Mouse (Mus musculus) heart, adult 8-10 months (tissue): ENCODE results near the gene Atp5d. TPM values are rescaled to one million over a fixed set of nuclear protein-coding genes. Genes with fewer than 3 reads are reported as not detected.

Experiments used
- DNase-seq: peaks from one replicate; pipeline ENCODE4 v3.0.0; 2022; ENCODE audit warnings: low spot score
- total RNA-seq, 4 experiments: library from RNA; stranded (reverse); gene quantifications; 2 replicates each; pipeline ENCODE4 v1.2.4; 2022

The Atp5d gene
- total RNA-seq, 4 experiments from 2014 or later: 1,050 to 1,135 (median 1,101) TPM

- DNase-seq: no peak
Observed at GRCm38 (mm10) chr10:80179068-80180051, 40.9 kb downstream of the Atp5d start, which contains the start of gene Efna2. Gene Efna2, plus strand, starts transcription at chr10:80179482.

DNA sequence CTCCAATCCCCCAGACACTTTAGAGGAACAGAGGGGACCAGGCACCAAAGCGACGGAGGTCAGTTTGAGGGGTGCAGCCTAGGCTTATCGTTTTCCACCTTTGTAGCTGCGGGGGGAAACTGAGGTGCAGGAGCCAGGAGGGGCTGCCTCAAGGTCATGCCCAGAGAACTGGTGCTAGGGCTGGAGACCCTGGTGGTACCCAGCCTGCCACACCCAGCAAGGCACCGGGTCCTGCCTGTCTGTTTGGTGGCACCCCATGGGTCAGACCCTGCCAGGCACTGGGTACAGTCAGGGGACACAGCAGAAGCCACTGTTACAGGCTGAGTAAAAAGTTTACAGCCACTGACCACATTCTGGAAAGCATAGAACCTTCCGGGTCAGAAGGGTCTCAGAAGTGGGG, 41.9 kb downstream of the Atp5d start:
- DNase-seq: no peak

DNA sequence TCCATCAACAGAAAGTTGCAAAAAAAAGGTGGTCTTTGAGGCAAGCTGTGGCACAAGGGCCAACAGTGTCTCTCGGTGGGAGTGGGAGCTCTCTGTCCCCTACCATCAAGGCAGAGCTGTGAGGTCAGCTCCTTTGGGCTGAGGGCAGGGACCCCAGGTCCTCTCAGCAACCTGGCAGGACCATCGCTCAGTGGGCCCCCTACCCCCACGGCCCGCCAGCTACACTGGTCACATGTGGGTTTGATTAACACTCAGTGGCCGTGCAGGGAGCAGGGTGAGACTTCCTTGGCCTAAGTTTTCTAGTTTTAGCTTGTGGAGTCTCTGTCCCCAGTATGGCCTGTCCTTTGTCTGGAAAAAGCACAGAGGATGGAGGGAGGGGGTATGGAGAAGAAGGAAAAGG, 42.4 kb downstream of the Atp5d start:
- DNase-seq: no peak

DNA sequence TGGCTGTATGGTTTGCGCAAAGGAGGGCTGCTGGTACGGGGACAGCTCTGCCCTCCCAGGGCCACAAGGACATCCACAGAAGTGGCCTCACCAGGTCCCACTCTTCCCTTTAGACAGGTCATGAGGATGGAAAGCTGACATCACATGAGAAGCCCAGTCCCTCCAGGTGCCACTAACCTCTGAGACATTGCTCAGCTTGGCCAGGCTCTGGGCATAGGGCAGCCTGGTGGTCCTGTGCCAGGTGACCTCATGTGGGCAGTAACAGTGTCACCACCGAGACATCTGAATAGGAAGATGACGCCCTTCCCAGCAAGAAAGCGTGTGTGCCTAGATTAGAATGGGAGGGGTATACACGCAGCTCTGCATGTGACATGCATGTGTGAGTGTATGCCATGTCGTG, 44.1 kb downstream of the Atp5d start:
- DNase-seq: no peak

GRCm38 (mm10) chr10:80186649-80187048, 48.2 kb downstream of the Atp5d start:
- DNase-seq: no peak

DNA sequence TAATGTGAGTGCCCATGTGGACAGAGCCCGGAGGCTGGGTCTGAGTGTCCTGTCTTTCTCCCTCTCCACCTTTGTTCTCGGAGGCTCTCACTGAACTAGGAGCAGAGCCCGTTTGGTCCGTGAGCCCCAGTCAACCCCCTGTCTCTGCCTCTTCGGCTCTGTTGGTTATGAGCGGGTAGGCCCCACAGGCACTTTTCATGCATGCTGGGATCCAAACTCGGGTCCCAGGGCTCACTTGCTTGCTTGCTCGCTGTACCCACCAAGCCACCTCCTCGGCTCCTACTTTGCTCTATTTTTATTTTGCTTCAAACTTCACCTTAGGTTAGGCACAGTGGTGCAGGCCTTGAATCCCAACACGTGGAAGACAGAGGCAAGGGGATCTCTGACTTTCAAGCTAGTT, 49.3 kb downstream of the Atp5d start:
- DNase-seq: no peak

GRCm38 (mm10) chr10:80188453-80189024, 50.1 kb downstream of the Atp5d start:
- no peak for DNase-seq

DNA sequence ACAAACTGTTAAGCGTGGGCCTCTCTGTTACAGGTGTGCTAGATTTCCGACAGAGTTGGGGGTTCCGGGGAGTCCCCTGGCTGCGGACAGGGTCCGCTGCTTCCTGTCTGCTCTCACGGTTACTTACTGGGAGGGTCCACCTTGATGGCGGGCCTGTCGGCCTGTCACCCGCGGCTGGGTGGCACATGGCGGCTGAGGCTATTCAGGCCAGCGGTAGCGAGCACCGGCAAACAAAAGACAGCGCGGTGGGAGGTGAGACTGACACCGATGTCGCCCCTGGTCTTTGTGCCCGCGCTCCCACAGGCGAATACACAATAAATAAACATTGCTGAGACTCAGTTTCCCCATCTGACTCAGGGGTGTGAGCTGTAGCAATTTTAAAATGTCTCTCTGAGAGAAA, 51.6 kb downstream of the Atp5d start:
- DNase-seq: no peak

GRCm38 (mm10) chr10:80190491-80191051, 52.1 kb downstream of the Atp5d start:
- no peak for DNase-seq

DNA sequence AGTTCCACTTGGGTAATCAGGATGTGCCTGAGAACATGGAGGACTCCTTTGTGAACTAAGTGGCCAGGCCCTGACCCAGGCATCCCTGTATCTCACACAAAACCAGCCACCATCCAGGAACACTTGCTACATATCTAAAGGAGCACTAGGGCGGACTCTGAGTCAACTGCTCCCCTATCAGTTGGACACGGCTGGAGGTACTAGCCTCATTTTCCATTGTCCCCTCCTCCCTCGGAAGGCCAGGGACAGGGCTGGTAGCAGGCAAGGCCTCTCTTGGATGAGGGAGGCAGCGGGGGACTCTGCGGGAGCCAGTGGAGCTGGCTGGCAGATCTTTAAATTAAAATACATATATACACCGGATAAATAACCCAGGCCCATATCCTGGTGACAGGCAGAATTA, 55.5 kb downstream of the Atp5d start:
- no peak for DNase-seq

DNA sequence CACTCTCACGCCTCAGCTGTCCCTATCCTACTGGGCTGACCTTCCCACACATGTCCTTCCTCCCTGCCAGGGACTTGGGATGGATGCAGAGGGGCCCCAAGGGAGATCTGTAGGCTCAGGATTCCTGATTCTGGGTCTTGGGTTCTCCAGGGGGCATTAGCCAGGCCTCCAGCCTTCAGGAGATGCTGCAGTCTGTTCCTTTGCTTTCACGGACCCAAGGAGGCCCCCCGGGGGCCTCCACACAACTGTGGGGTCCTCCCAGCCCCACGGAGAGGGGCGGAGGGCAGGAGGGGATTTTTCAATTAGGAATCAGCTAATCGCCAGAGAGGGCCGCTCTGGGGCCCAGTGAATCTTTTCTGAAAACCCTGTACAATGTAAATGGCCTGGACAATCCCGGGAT, 56.0 kb downstream of the Atp5d start:
- DNase-seq: no peak

Other genes with a start within 250 kb of the Atp5d start
- gene Cfd, start 247.8 kb upstream of the Atp5d start, total RNA-seq: 10 to 100 TPM; 12.7 to 46.8 (median 17.8) TPM
- 10 to 100 TPM; 48.5 to 65.2 (median 53.3) TPM for gene Med16, start 229.7 kb upstream of the Atp5d start, total RNA-seq
- not detected for gene Gm26602, start 227.8 kb upstream of the Atp5d start, total RNA-seq
- gene Kiss1r, start 221.7 kb upstream of the Atp5d start, total RNA-seq: under 1 TPM; 0.28 to 0.62 (median 0.32) TPM
- 10 to 100 TPM; 75.2 to 85.9 (median 81.0) TPM for gene R3hdm4, start 217.4 kb upstream of the Atp5d start, total RNA-seq
- 1 to 10 TPM; 1.2 to 1.7 (median 1.3) TPM for gene Arid3a, start 211.6 kb upstream of the Atp5d start, total RNA-seq
- gene Wdr18, start 178.5 kb upstream of the Atp5d start, total RNA-seq: 10 to 100 TPM; 28.4 to 36.2 (median 29.6) TPM
- under 1 TPM; 0.37 to 0.85 (median 0.63) TPM for gene Grin3b, start 167.9 kb upstream of the Atp5d start, total RNA-seq
- 100 to 1,000 TPM; 116 to 120 (median 117) TPM for gene Tmem259, start 154.3 kb upstream of the Atp5d start, total RNA-seq
- 10 to 100 TPM; 27.1 to 35.7 (median 33.3) TPM for gene Cnn2, start 150.0 kb upstream of the Atp5d start, total RNA-seq
- 1 to 10 TPM; 7.5 to 8.5 (median 8.0) TPM for gene Abca7, start 142.1 kb upstream of the Atp5d start, total RNA-seq
- 1 to 10 TPM; 2.9 to 5.1 (median 3.4) TPM for gene Arhgap45, start 122.0 kb upstream of the Atp5d start, total RNA-seq
- gene Polr2e, start 98.8 kb upstream of the Atp5d start, total RNA-seq: 100 to 1,000 TPM in 2 of 4 experiments, 10 to 100 TPM in 2; 91.7 to 106 (median 100) TPM
- 1,000 to 10,000 TPM; 1,048 to 1,125 (median 1,067) TPM for gene Gpx4, start 91.5 kb upstream of the Atp5d start, total RNA-seq
- gene Sbno2, start 33.1 kb upstream of the Atp5d start, total RNA-seq: 10 to 100 TPM in 3 of 4 experiments, 1 to 10 TPM in 1; 9.5 to 12.0 (median 11.1) TPM
- 100 to 1,000 TPM; 148 to 176 (median 153) TPM for gene Stk11, start 22.8 kb upstream of the Atp5d start, total RNA-seq
- 1 to 10 TPM; 3.8 to 6.1 (median 4.6) TPM for gene Cbarp, start 2.2 kb downstream of the Atp5d start, total RNA-seq
- gene Midn, start 9.6 kb downstream of the Atp5d start, total RNA-seq: 100 to 1,000 TPM in 1 of 4 experiments, 10 to 100 TPM in 3; 83.9 to 111 (median 91.0) TPM
- 10 to 100 TPM; 34.7 to 69.7 (median 51.6) TPM for gene Cirbp, start 27.4 kb downstream of the Atp5d start, total RNA-seq
- gene 1600002K03Rik, start 34.3 kb downstream of the Atp5d start, total RNA-seq: 1 to 10 TPM; 4.9 to 7.7 (median 5.9) TPM
- gene Efna2, start 40.9 kb downstream of the Atp5d start, total RNA-seq: 1 to 10 TPM in 3 of 4 experiments, under 1 TPM in 1; 0.78 to 1.2 (median 1.1) TPM
- gene Mum1, start 87.8 kb downstream of the Atp5d start, total RNA-seq: 10 to 100 TPM; 10.5 to 16.3 (median 14.6) TPM
- 1,000 to 10,000 TPM in 3 of 4 experiments, 100 to 1,000 TPM in 1; 949 to 1,112 (median 1,023) TPM for gene Ndufs7, start 110.5 kb downstream of the Atp5d start, total RNA-seq
- 10 to 100 TPM; 10.3 to 17.1 (median 14.7) TPM for gene Gamt, start 122.4 kb downstream of the Atp5d start, total RNA-seq
- 10 to 100 TPM; 49.2 to 62.8 (median 56.5) TPM for gene Dazap1, start 122.9 kb downstream of the Atp5d start, total RNA-seq
- gene Rps15, start 153.8 kb downstream of the Atp5d start, total RNA-seq: 100 to 1,000 TPM; 763 to 919 (median 846) TPM
- gene Apc2, start 157.3 kb downstream of the Atp5d start, total RNA-seq: 1 to 10 TPM; 2.2 to 3.1 (median 2.2) TPM
- gene 2310011J03Rik, start 181.9 kb downstream of the Atp5d start, total RNA-seq: 10 to 100 TPM; 14.3 to 19.8 (median 16.3) TPM
- gene Pcsk4, start 190.9 kb downstream of the Atp5d start, total RNA-seq: 1 to 10 TPM; 1.7 to 3.1 (median 2.7) TPM
- gene Reep6, start 191.3 kb downstream of the Atp5d start, total RNA-seq: 1 to 10 TPM; 3.1 to 7.6 (median 5.0) TPM
- gene Adamtsl5, start 209.8 kb downstream of the Atp5d start, total RNA-seq: 100 to 1,000 TPM in 2 of 4 experiments, 10 to 100 TPM in 2; 87.9 to 109 (median 99.6) TPM
- 1 to 10 TPM in 2 of 4 experiments, under 1 TPM in 2; 0.91 to 1.3 (median 1.1) TPM for gene Plk5, start 217.8 kb downstream of the Atp5d start, total RNA-seq
- gene Mex3d, start 249.0 kb downstream of the Atp5d start, total RNA-seq: 1 to 10 TPM; 5.9 to 9.8 (median 8.3) TPM